Mouse (Mus musculus) heart, adult 2 months (tissue): ENCODE measurements at regions not wholly inside any gene's neighbourhood (a gene's known extent, or its start where the extent isn't known, plus 50 kb on each side); places are given as distances from the start of the nearest gene placed in this dataset.
A peak's percentile ranks its signal among the peaks of the same experiment; 100 is the strongest.

Experiments
- DNase-seq, 2 experiments: peaks; one replicate each; pipeline ENCODE4 v3.0.0; 2021
- H3K27ac ChIP-seq: fragments of 200-600 bp; 2 replicates; pipeline ENCODE4 v1.8.1; 2022
- H3K27me3 ChIP-seq: fragments of 200-500 bp; 2 replicates; pipeline ENCODE4 v1.6.1; 2012; ENCODE audit warnings: mild to moderate bottlenecking, low read length, inconsistent platforms, mixed read lengths; ENCODE audit not compliant: control insufficient read depth, insufficient read depth
- H3K36me3 ChIP-seq: fragments of 200-500 bp; 2 replicates; pipeline ENCODE4 v1.6.1; 2012; ENCODE audit warnings: low read length, inconsistent platforms; ENCODE audit not compliant: control insufficient read depth, insufficient read depth
- H3K4me1 ChIP-seq: fragments of 200-500 bp; 2 replicates; pipeline ENCODE4 v1.6.1; 2011; ENCODE audit warnings: low read length; ENCODE audit not compliant: control insufficient read depth, insufficient read depth
- H3K4me3 ChIP-seq: fragments of 200-600 bp; 2 replicates; pipeline ENCODE4 v1.8.1; 2022
- H3K79me2 ChIP-seq: fragments of 200-500 bp; replicated peaks from 2 replicates; pipeline ENCODE4 v1.6.1; 2012; ENCODE audit warnings: mild to moderate bottlenecking, inconsistent platforms, low read length, moderate library complexity, mixed read lengths; ENCODE audit not compliant: control insufficient read depth, insufficient read depth
- H3K9ac ChIP-seq: fragments of 200-500 bp; 2 replicates; pipeline ENCODE4 v1.6.1; 2012; ENCODE audit warnings: low read depth, mild to moderate bottlenecking, control low read depth, inconsistent platforms, low read length, mixed read lengths
- CTCF ChIP-seq: fragments of 200-600 bp; IDR thresholded peaks from 2 replicates; pipeline ENCODE4 v1.8.1; 2022; ENCODE audit warnings: antibody characterized with exemption, mild to moderate bottlenecking, moderate library complexity
- EP300 ChIP-seq: fragments of 200-500 bp; IDR thresholded peaks from 2 replicates; pipeline ENCODE4 v1.6.1; 2011; ENCODE audit warnings: low read depth, low read length, control low read depth; ENCODE audit not compliant: insufficient read depth
- POLR2A ChIP-seq: fragments of 200-500 bp; IDR thresholded peaks from 2 replicates; pipeline ENCODE4 v1.6.1; 2011; ENCODE audit warnings: mild to moderate bottlenecking, low read depth, low read length, control low read depth; ENCODE audit not compliant: insufficient read depth
- WGBS: fragments of 180-500 bp; shearing (Covaris S2); methylation state at CpG from one replicate; pipeline ENCODE4 v1.1.7; 2018; 5-methylcytosine and 5-hydroxymethylcytosine counted together
- intact Hi-C: fragments of 180-260 bp; cut with DNase I; formaldehyde crosslinking; loops from one replicate; pipeline ENCODE4 v1.15.1; 2025

DNA sequence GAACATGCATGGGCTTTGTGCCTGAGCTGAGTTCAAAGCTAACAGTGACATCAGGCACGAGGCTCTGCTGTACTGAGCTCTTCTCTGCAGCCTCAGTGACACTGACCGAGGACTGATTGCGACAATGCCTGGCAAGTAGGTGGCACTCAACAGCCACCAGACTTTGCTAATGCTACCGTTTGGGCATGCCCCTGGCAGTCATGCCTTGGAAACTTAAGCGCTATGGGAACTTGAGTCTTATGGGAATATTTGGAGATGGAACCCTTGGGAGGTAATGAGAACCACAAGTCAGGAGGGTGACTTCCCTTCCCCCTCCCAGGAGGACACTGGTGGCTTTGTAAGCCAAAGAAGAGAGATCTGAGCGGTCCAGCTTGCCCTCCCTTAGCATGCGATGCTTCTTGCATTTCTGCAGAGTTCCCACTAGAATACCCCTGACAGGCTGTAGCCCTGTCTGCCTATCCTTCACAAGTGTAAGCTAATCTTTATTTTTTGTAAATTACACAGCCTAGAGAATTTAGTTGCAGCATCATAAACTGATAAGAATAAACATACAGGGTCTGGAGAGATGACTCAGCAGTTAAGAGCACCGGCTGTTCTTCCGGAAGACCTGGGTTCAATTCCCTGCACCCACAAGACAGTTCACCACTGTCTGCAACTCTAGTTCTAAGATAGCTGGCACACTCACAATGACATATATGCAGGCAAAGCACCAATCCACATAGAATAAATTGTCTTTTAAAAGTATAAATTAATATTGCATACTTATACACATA lies 86.4 kb upstream of the Commd3 start:
- H3K79me2 ChIP-seq, result no peaks in the 10 kb centered on the region
- peak in 1 of 2 experiments; percentile 21 for DNase-seq
- no peak overlapping the region for H3K4me3 ChIP-seq
- no peaks in the 10 kb centered on the region for H3K36me3 ChIP-seq
- no peak overlapping the region for H3K9ac ChIP-seq
- TF ChIP-seq EP300 (0 out of 2 replicates have a peak, but pooled peaks have one; percentile 38), POLR2A (no peak), CTCF (peak; percentile 48)
- no peaks in the 10 kb centered on the region for H3K4me1 ChIP-seq
- 47% methylated on average over 9 of the region's 9 CpGs for WGBS
- no peak overlapping the region for H3K27ac ChIP-seq
- H3K27me3 ChIP-seq, result no peaks in the 10 kb centered on the region
- intact Hi-C loops, result loop anchor here (2.0 to 10.0 kb wide), 4 partner anchors 107 to 689 kb away; partner anchors contain the start of genes 4930426L09Rik, Pip4k2a and Spag6

DNA sequence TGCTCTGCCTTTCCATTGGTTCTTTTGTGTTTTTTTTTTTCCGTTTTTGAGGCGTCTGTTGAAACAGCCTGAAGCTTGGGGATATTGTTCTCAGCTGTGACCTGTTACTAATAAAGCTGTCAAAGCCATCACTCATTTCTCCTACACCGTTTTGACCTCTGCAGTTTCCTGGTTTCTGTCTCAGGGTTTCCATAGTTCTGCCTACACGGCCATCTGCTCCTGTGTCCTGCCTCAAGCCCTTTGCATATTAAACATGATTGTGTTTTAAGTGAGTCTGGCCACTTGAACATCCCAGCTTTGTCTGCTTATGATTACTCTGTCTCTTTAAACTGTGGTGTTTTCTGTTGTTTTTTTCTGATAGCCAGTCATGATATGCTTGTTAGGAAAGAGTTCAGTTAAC lies 114.1 kb upstream of the Commd3 start:
- Histone ChIP-seq H3K36me3 (no peaks in the 10 kb centered on the region), H3K4me1 (no peaks in the 10 kb centered on the region), H3K4me3 (no peak overlapping the region), H3K27me3 (no peaks in the 10 kb centered on the region), H3K79me2 (no peaks in the 10 kb centered on the region), H3K9ac (no peak overlapping the region), H3K27ac (no peak overlapping the region)
- no peak for TF ChIP-seq POLR2A
- no peak for TF ChIP-seq CTCF
- DNase-seq, result no peak
- WGBS, result 55% methylated on average over 4 of the region's 4 CpGs
- intact Hi-C loops, result no loop called here

DNA sequence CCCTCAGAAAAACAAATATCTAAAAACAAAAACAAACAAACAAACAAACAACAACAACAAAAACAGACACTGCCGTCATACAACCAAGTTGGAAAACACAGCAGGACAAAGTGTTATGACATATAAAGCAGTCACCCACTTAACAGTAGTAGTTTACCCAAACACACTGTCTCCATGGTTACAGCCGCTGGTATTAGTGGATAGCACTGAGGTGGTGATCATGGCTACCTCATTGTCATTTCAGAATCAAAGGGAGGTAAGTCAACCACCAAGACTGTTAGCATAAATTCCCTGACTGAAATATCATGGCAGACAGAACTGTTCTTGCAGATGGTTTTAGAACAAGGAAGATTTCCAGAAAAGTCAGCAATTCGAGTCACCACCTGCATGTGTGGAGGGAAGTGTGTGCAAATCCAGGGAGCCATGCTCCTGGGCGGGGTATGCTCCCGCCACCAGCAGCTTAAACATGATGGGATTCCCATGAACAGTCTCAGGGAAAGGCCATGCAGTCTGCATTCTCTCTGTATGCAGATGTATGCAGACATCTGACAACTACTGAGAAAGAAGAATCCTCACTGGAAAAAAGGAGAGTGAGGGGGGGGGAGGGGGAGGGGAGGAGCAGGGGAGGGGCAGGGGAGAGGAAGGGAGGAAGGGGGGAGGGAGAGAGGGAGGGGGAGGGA lies 124.1 kb upstream of the Commd3 start:
- DNase-seq, result no peak
- TF ChIP-seq POLR2A (no peak), CTCF (no peak), EP300 (no peak)
- H3K27ac ChIP-seq, result no peak overlapping the region
- H3K27me3 ChIP-seq, result no peaks in the 10 kb centered on the region
- no peak overlapping the region for H3K4me3 ChIP-seq
- WGBS, result 62% methylated on average over 5 of the region's 5 CpGs
- no peak overlapping the region for H3K9ac ChIP-seq
- no peaks in the 10 kb centered on the region for H3K4me1 ChIP-seq
- intact Hi-C loops, result no loop called here
- H3K36me3 ChIP-seq, result no peaks in the 10 kb centered on the region
- no peaks in the 10 kb centered on the region for H3K79me2 ChIP-seq

DNA sequence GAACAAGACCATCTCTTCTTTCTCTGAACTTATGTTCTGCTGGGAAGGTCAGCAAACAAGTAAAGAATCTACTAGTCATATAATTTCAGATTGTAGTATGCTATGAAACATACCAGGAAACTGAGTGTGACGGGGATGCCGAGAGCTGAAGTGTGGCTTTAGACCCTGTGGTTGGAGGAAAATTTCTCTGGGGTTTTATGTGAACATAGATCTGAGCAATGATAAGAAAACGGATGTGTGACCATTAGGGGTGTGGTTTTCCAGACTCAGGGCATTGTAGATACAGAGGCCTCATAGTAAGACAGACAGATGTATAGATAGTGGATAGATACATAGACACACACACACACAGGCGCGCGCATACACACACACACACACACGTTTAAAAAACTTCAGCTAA lies 131.8 kb upstream of the Dnajc1 start:
- WGBS, result 72% methylated on average over 7 of the region's 7 CpGs
- Histone ChIP-seq H3K4me3 (no peak overlapping the region), H3K9ac (no peak overlapping the region), H3K4me1 (no peaks in the 10 kb centered on the region), H3K27me3 (no peaks in the 10 kb centered on the region), H3K27ac (no peak overlapping the region), H3K36me3 (no peaks in the 10 kb centered on the region), H3K79me2 (no peaks in the 10 kb centered on the region)
- no peak for DNase-seq
- intact Hi-C loops, result no loop called here
- TF ChIP-seq EP300 (no peak), POLR2A (no peak), CTCF (no peak)

DNA sequence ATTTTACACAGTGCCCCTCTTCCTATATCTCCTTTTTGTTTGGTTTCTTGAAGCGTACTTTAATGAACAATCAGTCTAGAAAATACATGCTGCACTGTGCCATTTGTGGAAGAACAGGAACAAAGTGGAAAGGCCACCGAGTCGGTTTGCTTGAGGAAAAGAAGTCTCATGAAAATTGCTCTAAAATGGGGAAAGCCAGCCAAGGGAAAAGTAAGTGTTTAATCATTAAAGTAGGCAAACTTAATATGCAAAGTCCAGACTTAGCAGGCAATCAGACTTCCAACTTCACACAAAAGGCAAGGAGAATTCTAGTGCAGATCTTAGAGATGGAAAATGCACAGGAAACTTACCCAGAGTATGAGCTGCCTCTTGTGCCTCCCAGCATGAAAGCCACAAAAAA lies 131.3 kb upstream of the Dnajc1 start:
- no peaks in the 10 kb centered on the region for H3K79me2 ChIP-seq
- 80% methylated on average over 3 of the region's 3 CpGs for whole genome bisulfite sequencing

DNA sequence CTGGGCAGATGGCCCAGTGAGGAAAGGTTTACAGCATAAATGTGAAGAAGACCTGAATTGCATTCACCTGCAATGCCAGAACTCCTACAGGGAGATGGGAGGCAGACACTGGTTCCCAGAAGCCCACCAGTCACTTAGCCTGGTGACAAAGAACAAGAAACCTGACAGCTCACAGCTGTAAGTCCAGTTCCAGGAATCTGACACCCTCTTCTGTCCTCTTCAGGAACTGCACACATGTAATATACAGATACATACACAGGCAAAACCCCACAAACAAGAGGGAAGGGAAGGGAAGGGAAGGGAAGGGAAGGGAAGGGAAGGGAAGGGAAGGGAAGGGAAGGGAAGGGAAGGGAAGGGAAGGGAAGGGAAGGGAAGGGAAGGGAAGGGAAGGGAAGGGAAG lies 120.8 kb upstream of the Dnajc1 start:
- H3K36me3 ChIP-seq, result no peaks in the 10 kb centered on the region
- H3K27ac ChIP-seq, result no peak overlapping the region
- no peak overlapping the region for H3K9ac ChIP-seq
- no peaks in the 10 kb centered on the region for H3K4me1 ChIP-seq
- TF ChIP-seq CTCF, result peak; percentile 46
- no peak for TF ChIP-seq POLR2A
- no peaks in the 10 kb centered on the region for H3K79me2 ChIP-seq
- no peaks in the 10 kb centered on the region for H3K27me3 ChIP-seq
- DNase-seq, result no peak
- no peak overlapping the region for H3K4me3 ChIP-seq
- intact Hi-C loops, result no loop called here

More for the DNA sequence above, 131.3 kb upstream of the Dnajc1 start:
- intact Hi-C loops, result no loop called here
- no peaks in the 10 kb centered on the region for H3K36me3 ChIP-seq
- H3K4me1 ChIP-seq, result no peaks in the 10 kb centered on the region
- no peak overlapping the region for H3K9ac ChIP-seq
- H3K4me3 ChIP-seq, result no peak overlapping the region
- no peak for DNase-seq
- no peak overlapping the region for H3K27ac ChIP-seq
- H3K27me3 ChIP-seq, result no peaks in the 10 kb centered on the region
- TF ChIP-seq EP300 (no peak), CTCF (no peak), POLR2A (no peak)
